Mouse (Mus musculus) cerebellum, adult 11 months (tissue): ENCODE measurements around the gene Tmem169.
A peak's percentile ranks its signal among the peaks of the same experiment; 100 is the strongest.
"Not testable (repeated sequence)": the region's sequence is repeated elsewhere in the genome, so short reads cannot be mapped to it uniquely, and the experiment has no call there.

ENCODE experiments used
- DNase-seq: peaks from one replicate; pipeline ENCODE4 v3.0.0; 2022

The Tmem169 gene

DNA sequence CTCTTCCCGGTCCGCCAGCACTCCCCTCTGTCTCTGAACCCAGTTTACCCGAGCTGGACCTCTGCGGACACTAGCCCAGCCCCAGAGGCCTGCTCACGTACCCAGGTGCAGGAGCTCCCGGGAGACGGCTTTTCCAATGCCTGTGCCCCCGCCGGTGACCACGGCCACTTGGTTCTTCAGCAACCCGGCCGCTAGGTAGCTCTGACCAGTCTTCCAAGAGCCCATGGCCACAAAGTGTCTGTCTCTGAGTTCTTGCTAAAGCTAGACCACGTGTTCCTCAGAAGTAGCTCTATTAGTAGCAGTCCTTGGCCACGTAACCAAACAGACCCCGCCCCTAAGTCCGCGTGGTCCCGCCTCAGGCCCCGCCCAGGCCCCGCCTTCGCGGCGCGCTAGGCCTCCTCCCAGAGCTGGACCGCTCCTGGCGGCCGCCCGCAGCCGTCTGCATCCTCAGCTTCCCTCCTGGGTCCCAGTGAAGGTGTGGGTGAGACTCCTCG lies at the start of gene Tmem169, which contains the start of gene Pecr:
Gene Tmem169 (plus strand): TSS at position 378 of the 494 bp plus-strand sequence.
Gene Pecr (minus strand): TSS at position 323 of the 494 bp plus-strand sequence.
- peak; percentile 94 for DNase-seq

DNA sequence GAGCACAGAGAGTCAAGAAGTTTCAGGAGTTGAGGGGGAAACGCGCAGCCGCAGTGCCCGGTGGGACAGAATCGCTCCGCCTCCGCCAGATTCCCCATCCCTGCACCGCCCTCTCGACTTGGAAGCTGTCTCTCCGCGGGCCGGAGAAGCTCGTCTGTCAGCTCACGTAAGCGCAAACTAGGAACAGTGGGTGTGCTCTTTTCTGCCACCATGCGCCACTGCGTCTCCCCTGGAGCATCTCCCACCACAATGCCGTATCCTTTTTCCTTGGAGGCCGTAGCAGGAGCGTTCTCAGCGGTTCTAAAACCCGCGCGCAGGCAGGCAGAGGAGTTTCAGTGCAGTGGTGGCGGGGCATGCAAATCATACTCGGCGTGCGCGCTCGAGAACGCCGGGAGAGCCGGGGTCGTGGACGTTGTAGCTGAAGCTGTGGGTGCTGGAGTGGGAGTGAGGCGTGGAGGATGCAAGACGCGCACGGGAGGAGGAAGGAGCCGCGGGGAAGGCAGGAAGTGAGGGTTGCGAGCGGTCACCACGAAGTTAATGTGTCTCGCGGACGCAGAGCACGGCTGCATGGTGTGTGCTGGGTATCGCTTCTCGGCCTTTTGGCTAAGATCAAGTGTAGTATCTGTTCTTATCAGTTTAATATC lies 47.7 kb upstream of the Tmem169 start:
- DNase-seq = peak; percentile 73

DNA sequence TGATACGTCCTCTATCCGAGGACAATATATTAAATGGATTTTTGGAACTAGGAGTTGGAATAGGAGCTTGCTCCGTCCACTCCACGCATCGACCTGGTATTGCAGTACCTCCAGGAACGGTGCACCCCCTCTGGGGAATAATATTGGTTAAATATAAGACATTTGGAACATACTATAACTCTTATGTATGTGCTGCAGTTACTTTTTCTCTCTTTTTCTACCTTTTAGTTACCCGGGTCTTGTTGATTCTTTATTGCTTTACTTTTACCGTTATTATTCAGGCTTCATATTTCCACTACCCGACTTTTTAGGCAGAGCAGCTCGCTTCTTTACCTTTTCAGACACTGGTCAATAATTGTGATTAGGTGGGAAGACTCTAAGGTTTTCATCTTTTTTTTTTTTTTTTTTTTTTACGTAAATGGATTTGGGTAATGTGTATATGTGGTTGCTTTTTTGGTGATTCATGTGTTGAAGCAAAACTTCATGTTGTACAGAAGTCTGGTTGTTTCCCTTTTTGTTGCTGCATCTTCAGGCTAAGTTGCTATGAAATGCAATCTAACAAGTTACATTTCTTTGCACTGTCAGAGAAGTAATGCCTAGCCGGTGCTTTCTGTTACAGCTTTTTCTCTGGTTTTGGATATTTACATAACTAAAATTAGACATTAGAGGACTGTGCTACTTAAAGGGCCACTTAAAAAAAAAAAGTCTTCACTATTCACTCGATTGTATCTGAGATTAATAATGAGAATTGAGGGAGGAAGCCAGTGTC lies 47.0 kb upstream of the Tmem169 start:
- DNase-seq = no peak

DNA sequence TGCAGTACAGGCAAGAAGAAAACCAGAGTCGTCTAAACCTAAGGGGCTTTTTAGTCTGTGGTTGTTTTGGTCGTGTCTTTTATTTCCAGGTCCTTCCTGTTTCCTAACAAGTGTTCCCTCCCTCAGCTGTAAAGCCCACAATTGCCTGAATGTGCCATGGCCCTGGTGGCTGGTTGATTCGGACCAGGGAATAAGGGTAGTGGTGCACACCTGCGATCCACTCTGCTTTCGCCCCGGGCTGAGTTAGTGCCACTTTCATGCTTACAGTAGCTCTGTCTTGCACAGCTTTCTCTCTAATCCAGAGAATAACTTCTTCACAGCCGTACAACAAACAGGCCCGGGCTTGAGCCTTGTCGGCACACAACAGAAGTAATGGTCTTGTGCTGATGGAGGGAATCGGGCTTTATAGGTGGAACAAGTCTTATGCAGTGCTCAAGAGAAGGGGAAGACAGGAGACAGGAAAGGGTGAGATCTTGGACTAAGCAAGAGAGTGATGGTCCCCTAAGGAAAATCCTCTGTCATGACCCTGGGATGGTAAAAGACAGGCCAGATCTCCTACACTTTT lies 46.1 kb upstream of the Tmem169 start:
- no peak for DNase-seq

DNA sequence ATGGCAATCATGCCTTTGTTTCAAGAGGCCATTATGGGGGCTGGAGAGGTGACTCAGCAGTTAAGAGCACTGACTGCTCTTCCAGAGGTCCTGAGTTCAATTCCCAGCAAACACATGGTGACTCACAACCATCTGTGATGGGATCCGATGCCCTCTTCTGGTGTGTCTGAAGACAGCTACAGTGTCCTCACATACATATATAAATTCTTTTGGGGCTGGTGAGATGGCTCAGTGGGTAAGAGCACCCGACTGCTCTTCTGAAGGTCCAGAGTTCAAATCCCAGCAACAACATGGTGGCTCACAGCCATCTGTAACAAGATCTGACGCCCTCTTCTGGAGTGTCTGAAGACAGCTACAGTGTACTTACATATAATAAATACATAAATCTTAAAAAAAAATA lies 45.1 kb upstream of the Tmem169 start:
- not testable (repeated sequence) for DNase-seq

DNA sequence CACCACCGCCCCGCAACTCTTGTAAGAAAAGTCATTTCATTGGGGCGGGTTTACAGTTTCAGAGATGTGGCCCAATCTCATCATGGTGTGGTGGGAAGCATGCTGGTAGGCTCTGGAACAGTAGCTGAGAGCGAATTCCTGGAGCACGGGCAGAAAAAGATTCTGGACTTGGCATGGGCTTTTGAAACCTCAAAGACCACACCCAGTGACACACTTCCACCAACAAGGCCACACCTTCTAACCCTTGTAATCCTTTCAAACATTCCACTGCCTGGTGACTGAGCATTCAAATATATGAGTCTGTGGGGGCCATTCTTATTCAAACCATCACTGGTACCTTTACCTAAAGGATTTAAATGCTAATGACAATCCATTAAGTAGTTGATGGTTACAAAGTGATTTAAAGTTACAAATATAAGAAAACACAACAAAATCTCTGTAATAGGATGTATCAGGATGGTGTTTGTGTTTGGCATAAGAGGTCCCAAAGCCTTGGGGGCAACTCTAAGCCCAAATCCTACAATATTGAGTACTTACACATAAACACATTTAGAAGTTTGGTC lies 41.5 kb upstream of the Tmem169 start:
- DNase-seq = no peak

DNA sequence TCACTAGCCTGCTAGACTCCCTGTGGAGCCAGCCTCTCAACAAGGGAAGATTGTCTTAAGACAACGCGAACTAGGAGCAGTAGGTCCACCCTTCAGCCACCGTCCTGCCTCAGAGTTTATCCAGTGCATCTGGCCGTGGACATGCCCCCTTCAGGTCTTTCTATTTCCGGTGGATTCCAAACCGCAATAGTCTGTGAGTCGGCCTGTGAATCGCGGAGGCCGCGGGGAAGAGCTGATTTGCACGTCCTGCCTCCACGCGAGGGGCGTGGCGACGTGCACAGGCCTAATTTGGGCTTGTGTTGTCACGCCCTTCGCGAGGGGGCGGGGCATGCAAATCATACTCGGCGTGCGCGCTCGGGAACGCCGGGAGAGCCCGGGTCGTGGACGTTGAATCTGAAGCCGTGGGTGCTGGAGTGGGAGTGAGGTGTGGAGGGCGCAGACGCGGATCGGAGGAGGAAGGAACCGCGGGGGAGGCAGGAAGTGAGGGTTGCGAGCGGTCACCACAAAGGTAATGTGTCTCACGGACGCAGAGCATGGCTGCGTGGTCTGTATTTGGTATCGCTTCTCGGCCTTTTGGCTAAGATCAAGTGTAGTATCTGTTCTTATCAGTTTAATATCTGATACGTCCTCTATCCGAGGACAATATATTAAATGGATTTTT lies 40.4 kb upstream of the Tmem169 start:
- peak; percentile 97 for DNase-seq

DNA sequence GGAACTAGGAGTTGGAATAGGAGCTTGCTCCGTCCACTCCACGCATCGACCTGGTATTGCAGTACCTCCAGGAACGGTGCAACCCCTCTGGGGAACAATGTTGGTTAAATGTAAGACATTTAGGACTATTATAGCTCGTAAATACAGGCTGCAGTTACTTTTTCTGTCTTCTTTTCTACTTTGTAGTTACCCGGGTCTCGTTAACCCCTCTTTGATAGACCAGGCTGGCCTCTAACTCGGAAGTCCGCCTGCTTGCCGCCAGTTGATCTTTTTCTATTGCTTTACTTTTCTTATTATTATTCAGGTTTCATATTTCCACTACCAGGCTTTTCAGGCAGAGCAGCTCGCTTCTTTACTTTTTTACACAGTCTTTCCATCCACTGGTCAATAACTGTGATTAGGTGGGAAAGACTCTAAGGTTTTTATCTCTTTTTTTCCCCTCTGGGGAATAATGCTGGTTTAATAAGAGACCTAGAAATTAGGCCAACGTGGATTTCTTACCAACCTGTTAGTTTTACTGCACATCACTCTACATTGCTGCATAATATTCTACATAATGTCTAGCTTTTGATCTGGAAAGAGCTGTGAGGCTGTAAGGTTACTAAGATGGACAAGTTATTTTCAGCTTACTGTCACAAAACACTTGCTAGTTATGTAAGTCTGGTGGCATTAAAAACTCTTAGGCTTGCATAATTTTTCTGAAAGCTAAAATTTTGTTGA lies 39.7 kb upstream of the Tmem169 start:
- no peak for DNase-seq

DNA sequence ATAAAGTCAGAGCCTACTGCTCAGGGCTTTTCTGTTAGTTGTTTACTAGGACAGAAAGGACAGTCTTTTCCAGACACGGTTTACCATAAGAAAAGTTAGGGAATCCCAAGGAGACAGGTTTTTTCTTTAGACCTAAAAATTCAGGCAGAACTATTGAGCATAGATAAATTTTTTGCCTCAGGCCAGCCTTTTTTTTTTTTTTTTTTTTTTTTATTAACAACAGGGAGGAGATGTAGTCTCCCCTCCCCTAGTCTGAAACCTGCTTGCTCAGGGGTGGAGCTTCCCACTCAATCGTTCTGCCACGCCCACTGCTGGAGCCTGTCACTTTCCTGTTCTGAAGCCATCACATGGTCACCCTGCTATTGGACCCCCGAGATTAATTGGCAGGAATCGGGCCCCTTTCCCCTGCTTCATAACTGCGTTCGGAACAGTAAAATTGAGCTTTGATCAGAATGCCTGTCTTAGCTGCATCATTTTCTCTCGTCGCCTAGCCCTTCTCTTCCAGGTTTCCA lies 35.9 kb upstream of the Tmem169 start:
- not testable (repeated sequence) for DNase-seq

DNA sequence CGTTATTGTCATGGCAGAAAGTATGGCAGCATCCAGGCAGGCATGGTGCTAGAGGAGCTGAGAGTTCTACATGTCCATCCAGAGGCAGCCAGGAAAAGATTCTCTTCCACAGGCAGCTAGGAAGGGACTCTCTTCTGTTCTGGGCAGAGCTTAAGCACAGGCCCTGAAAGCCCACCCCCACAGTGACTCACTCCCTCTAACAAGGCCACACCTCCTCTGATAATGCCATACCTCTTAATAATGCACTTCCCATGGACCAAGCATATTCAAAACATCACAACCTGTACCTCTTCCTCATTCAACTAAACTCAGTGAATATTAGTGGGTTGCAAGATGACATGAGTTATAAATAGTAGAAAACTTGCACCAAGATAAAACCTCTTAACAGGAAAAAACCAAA lies 32.4 kb upstream of the Tmem169 start:
- DNase-seq = no peak

DNA sequence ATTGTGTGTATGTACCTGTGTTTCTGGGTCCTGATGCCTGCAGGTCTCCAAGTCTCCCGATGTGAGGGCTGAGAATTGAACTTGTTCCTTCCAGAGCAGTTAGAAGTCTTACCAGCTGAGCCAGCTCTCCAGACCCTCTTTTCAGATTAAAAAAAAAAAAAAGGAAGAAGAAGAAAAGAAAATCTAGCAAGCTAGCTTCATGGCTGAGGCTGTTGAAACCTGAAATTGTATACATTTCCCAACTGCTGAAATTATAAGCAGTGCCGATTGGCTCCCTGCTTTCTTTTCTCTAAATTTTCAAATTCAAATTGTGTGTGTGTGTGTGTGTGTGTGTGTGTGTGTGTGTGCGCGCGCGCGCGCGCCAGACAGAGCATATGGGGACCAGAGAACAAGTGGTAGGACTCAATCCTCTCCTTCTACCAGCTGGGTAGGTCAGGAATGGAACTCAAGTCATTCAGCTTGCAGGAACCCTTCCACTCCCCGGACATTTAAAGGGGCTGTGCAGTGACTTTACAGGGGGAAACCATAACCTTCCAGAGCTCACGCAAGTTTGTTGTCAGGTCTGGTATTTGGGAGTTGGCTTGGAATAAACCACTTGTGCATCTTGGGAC lies 30.2 kb upstream of the Tmem169 start:
- DNase-seq = no peak

DNA sequence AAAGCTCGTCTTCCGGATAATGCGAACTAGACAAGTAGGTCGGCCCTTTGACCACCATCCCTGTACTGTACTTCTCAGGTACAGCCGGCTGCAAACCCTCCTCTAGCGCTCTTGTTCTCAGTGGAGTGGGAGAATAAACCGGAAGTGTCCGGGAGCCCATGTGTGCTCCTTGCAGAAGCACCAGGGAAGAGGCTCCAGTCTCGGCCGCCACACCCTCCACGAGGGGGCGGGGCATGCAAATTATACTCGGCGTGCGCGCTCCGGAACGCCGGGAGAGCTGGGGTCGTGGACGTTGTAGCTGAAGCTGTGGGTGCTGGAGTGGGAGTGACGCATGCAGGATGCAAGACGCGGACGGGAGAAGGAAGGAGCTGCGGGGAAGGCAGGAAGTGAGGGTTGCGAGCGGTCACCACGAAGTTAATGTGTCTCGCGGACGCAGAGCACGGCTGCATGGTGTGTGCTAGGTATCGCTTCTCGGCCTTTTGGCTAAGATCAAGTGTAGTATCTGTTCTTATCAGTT lies 29.6 kb upstream of the Tmem169 start:
- peak; percentile 85 for DNase-seq

DNA sequence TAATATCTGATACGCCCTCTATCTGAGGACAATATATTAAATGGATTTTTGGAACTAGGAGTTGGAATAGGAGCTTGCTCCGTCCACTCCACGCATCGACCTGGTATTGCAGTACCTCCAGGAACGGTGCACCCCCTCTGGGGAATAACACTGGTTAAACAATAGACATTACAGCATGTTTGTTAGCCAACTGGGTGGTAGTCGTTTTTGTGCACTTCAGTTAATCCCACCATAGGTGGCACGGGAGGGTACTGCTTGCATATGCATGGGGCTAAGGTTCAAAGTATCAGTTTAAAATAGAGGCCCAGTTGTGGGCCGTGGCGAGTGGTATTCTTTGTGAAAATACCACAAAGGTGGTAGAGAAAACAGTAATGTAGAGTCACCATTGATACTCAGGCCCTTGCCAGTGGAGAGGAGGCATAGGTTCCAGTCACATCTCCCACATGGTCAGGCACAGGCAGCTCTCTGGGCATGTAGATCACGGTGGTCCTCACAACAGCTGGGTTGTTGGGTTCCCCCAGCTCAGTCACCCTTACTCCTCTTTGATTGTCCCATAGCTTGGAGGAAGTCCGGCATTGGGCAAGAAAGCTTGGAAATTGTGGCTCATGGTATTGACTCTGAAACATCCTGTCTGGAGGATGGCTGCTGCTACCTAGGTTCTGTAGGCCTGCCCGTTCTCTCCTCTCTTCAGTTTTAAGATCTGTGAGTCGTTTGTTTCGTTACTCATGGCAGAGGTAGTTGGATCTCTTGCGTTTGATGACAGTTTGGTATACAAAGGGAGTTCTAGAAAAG lies 28.9 kb upstream of the Tmem169 start:
- no peak for DNase-seq

DNA sequence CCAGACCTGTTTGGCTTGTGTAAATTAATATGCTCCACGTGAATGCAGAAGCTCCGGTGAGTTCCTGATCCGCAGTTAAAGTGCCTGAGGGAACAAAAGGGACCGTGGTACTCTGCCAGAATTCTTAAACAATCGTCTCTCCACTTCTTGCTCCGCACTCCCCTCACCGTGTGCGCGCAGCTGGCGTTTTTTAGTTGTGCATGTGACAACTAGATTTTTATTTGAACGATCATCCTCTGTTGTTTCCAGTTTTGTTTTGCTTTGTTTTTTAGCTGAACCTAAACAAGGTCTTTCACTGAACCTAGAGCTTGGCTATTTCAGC lies 28.4 kb upstream of the Tmem169 start:
- no peak for DNase-seq

DNA sequence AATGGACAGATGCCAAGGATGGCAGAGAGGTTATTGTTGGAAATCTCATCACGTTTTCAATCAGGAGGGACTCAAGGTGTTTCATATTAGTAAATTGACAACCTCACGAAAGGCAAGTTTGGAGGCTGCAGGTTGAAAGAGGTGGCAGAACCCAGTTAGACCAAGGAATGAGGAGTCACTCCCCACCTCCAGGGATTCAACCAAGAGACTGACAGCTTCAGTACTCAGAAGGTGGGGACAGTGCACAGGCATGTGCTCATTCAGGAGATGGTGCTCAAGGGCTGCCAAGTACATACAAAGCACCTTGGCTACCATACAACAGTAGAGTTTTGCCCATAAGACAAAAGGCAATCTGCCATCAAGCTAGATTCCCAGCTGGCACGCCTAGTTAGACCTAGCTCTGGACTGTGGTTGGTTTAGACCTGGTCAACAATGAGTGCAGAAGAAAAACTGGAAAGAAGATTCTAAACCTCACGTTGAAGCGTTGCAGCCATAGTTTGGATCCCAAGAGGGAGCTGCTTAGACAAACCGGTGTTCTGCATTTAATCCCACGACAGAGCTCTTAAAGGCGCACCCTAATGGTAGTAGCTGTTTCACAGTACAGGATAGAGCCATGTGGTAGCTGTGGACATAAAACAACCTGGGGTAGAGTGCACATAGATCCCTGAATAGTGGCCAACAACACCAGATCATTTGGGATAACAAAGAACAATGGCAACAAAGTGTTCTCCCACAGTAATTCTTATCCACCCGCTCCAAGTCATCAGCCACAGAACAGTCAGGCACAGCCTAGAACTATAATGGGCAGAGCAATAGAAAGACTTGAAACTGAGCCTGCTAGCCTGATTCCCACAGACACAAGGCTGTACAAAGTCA lies 27.6 kb upstream of the Tmem169 start:
- no peak for DNase-seq

DNA sequence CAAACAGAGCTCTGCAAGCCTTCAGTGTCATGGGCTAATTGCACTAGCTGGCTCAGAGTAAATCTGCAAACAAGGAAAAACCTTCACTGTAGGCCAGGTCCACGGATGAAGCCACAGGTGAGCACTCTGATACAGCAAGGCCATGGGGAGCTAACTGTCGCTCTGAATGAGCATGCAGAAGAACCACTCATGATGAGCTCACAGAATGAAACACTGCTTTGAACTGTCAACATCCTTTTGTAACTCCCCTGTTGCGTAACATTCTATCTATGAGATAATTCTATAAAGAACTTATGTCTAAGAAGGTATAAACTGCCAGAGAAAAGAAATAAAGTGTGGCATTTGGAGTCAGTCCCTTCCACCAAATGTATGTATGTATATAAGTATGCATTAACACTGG lies 21.1 kb upstream of the Tmem169 start:
- DNase-seq = no peak

DNA sequence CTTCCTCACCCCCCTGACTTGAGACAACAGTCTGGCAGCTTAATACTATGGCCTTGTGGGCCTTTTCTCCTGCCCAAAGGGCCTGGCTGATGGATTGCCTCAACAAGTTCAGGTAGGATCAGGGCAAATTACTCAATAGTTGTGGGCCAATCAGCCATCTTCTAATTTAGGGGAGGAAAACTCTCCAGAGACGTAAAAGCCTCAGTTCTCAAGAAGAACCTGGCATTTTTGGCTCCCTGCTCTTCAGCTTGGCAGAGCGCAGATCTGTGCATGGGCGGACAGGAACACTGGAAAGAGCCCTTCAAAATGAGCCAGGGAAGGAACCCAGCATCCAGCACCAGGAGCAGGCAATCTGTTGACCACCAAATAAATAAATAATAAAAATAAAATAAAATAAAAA lies 6.1 kb upstream of the Tmem169 start:
- no peak for DNase-seq

DNA sequence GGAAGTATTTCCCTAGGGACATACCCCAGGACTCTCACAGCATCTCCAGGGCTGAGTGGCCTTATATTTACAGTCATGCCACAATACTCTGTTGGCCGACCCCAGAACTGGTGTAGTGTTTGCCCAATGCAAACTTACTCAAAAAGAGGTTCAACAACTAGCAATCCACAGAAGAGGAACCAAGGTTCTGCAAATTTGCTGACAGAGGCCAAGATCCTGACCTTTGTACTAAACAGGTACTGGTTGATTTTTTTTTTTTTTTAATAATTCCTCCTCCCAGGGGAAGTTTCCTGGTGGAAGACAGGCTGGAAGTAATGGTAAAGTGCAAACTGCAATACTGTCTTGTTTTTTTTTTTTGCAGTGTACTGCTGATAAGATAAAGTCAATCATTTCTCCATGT lies 1.6 kb upstream of the Tmem169 start:
- no peak for DNase-seq

DNA sequence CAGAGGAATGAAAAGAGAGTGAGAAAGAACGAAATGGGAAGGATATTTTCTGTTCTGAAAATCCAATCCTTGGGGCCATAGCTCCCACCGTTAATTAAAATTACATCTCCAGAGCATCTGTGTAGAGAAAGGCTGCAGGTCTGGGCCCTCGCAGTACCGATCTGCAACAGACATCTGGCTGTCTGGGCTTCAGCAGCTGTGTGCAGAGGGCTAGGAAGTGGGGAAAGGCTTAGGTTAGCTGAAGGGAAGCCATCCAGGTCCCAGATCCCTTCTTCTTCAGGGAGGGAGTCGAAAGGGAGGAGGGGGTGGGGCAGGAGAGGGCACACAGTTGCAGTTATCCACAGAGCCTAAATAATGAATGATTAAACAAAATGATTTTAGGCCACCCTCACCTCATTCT lies 370 bp downstream of the Tmem169 start:
- DNase-seq = no peak

DNA sequence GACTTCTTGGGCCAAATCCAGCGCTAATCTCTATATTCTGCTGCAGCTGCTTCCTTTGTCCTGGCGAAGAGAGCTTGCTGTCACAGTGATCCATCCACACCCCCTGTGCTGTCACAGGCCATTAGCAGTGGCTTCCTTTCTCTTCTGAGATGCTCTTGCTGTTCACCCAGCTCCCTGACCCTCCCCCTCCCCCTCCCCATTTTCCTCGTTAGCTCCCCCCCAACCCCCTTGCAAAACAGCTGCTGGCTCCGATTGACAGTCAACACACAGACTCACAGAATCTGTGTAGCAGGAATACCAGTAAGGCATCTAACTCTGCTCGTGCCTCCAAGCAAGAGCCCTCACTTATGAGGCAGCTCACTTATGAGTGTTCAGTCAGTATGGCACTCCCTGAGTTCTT lies 2.7 kb downstream of the Tmem169 start:
- DNase-seq = no peak
